In the genomic region with DNA sequence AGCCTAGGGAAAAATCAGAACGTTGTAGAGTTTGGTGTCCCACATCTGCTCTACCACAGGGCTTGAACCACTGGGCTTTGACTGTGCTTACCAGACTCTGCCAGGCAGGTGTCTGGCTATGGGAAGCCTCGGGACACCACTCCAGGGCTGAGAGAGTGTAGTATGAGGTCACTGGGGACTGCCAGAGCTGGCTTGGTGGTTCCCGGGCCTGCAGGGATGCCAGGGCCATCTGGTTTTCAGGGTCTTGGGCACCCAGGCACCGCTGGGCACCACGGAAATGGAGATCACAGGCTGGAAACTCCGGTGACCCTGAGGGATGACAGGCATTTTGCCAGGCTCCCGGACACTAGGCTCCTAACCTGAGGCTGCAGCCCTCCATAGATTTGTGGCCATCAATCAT, we compare ENCODE assay signal across 19 mouse cellular contexts.
"Had no signal": no experiment of that assay in that cellular context is flagged by ENCODE, and none has a peak within 500 bp of the region (broad histone marks: within the 10 kb centered on the region; RNA-seq: fewer than 3 reads in every experiment).

No protein-coding gene starts in this region.

- H3K4me3 ChIP-seq: layer of hippocampus, adult 2 months; limb, embryonic 10.5 days; limb, embryonic 13.5 days; liver, embryonic 12.5 days; liver, embryonic 15.5 days; lung, embryonic 15.5 days; megakaryocyte, embryonic 14.5 days; midbrain, embryonic 10.5 days; midbrain, embryonic 13.5 days; myocyte; neural tube, embryonic 13.5 days had no signal

- DNase-seq: layer of hippocampus, adult 9-11 months; liver; lung, adult 18-20 months; lung, postnatal 10 days; lung, postnatal 36 days; thymus, adult 18-20 months; thymus, postnatal 36 days had no signal

- H3K27ac ChIP-seq: kidney, postnatal 0 days; layer of hippocampus, adult 2 months; limb, embryonic 10.5 days; limb, embryonic 13.5 days; liver, embryonic 12.5 days; liver, embryonic 15.5 days; lung, embryonic 15.5 days; midbrain, embryonic 10.5 days; midbrain, embryonic 13.5 days; neural tube, embryonic 13.5 days had no signal
